Mouse (Mus musculus) spleen, adult 2 months (tissue): ENCODE measurements around the gene 5330417C22Rik. TPM values are rescaled to one million over a fixed set of nuclear protein-coding genes. Genes with fewer than 3 reads are reported as not detected.

Source experiments
- DNase-seq, 2 experiments: peaks; one replicate each; pipeline versions ENCODE4 v3.0.0 to v3.0.0-alpha.2; 2012 to 2021; ENCODE audit warnings: low spot score in 2 of 2, low read depth in 1 of 2
- H3K27ac ChIP-seq: fragments of 200-500 bp; 2 replicates; pipeline ENCODE4 v1.5.1; 2012; ENCODE audit warnings: low read length, inconsistent platforms; ENCODE audit not compliant: insufficient read depth
- H3K27me3 ChIP-seq: fragments of 200-500 bp; 2 replicates; pipeline ENCODE4 v1.6.1; 2012; ENCODE audit warnings: mild to moderate bottlenecking, moderate library complexity, low read length, inconsistent platforms; ENCODE audit not compliant: control insufficient read depth, insufficient read depth
- H3K36me3 ChIP-seq: fragments of 200-500 bp; 2 replicates; pipeline ENCODE4 v1.6.1; 2012; ENCODE audit warnings: mild to moderate bottlenecking, low read length, inconsistent platforms; ENCODE audit not compliant: control insufficient read depth, insufficient read depth
- H3K4me1 ChIP-seq: fragments of 200-500 bp; 2 replicates; pipeline ENCODE4 v1.6.1; 2011; ENCODE audit warnings: inconsistent platforms; ENCODE audit not compliant: control insufficient read depth, insufficient read depth, insufficient read length
- H3K4me3 ChIP-seq: fragments of 200-500 bp; 2 replicates; pipeline ENCODE4 v1.5.1; 2011; ENCODE audit warnings: mild to moderate bottlenecking, inconsistent platforms; ENCODE audit not compliant: insufficient read depth, insufficient read length; ENCODE audit errors: extremely low read depth
- CTCF ChIP-seq: fragments of 200-500 bp; IDR thresholded peaks from 2 replicates; pipeline ENCODE4 v1.5.1; 2011; ENCODE audit warnings: mild to moderate bottlenecking, inconsistent platforms; ENCODE audit not compliant: insufficient read depth, insufficient read length, insufficient replicate concordance; ENCODE audit errors: extremely low read depth
- POLR2A ChIP-seq: fragments of 200-500 bp; IDR thresholded peaks from 2 replicates; pipeline ENCODE4 v1.6.1; 2011; ENCODE audit warnings: low read depth, low read length, inconsistent platforms
- WGBS: fragments of 180-500 bp; shearing (Covaris S2); methylation state at CpG from one replicate; pipeline ENCODE4 v1.1.7; 2018; 5-methylcytosine and 5-hydroxymethylcytosine counted together
- polyA plus RNA-seq: library from polyadenylated mRNA; depleted of rRNA; stranded (reverse); fragments of >200 nt; gene quantifications from 2 replicates; pipeline ENCODE4 v1.2.3, GENCODE M21; 2012

The 5330417C22Rik gene
- polyA plus RNA-seq, 1 experiment, result 2.5 TPM

DNA sequence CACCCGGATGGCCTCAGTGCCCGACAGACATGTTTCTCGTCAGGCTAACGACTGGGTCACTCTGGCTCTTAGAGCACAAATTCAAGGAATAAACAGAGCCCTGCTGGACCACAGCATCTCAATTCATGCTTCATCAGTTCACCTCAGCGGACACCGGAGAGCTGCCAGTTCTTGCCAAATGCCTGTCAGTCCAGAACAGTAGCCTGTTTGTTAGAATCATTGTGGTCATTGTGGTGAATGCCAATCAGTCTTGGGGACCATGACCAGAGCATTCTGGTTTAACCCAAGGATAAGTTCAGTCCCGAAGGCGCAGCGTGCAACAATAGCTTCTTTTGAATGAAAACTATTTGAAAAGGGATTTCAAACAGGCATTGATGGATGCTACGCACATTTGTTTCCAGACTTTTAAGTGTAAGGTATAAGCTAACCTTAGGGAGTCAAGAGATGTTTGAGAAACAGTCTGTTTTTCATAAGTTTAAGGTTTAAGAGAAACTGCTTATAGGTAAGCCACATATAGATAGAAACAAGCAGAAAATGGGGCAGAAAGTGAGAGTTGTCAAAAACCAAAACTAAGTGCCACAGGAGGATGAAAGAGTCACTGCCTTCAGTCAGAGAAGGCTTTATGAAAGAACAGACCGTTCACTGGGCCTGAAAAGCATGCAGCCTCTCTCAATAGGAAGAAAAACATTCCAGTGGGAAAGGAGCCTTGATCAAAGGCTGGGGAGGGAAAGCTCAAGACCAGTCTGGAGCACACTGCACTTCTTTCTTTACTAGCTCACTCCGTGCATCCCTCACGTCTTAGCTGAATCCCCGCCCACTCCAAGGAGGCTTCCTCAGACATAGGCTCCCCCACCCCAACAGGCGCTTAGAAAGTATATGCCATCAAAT lies 31.9 kb upstream of the 5330417C22Rik start:
- no peak overlapping the region for H3K27ac ChIP-seq
- no peaks in the 10 kb centered on the region; the same call in 1 of the 2 replicates for H3K27me3 ChIP-seq
- no peak for TF ChIP-seq CTCF
- no peak for TF ChIP-seq POLR2A
- H3K36me3 ChIP-seq, result no peaks in the 10 kb centered on the region
- DNase-seq, result no peak
- 83% methylated on average over 15 of the region's 15 CpGs for WGBS
- H3K4me3 ChIP-seq, result no peak overlapping the region
- no peaks in the 10 kb centered on the region for H3K4me1 ChIP-seq

DNA sequence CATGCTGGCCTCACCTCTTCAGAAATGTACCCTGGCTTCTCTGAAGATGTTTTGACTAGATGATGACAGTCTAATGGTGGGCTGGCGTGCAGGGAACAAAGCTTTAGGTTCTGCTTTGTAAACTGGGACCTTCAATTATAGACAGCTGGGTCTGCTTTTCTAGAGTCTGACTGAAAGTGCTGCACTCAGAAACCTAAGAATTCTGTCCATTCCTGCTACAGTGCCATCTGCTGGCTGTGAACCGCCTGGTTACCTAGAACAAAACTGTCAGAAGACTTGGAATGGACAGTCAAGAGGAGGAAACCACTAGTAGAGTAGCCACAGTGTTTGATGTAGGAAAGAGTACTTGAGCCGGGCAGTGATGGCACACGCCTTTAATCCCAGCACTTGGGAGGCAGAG lies 27.0 kb upstream of the 5330417C22Rik start:
- WGBS, result 1% methylated on average over 4 of the region's 4 CpGs
- peaks cover 11% of the 10 kb centered on the region for H3K36me3 ChIP-seq
- TF ChIP-seq CTCF (peak; percentile 52; the same call in 1 of the 2 replicates), POLR2A (no peak; the same call in 1 of the 2 replicates)
- no peaks in the 10 kb centered on the region for H3K27me3 ChIP-seq
- H3K4me3 ChIP-seq, result peak overlapping the region; percentile 29; the same call in 1 of the 2 replicates
- peaks cover 2% of the 10 kb centered on the region; the same call in 1 of the 2 replicates for H3K4me1 ChIP-seq
- DNase-seq, result peak; percentile 64 to 80
- H3K27ac ChIP-seq, result peak overlapping the region; percentile 77

DNA sequence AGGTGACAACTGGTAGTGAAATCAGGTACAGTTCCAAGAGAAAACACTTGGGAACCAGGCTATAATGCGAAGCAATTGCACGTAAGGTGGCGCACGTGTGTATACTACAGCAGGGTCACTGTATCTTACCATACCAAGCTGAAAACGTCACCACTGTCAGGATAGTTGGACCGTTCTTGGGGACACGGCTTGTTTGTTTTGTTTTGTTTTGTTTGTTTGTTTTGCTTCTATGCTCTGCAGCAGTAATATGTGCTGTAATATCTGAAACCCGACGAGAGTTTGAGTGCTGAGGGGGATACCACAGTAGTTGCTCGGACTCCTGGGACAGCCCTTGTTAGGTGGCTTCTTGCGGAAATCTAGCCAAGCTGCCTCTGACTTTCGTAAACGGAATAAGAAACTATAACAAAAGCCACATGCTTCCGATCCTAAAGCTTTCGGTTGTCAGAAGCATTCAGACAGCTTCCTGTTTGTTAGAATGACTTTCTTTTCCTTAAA lies 26.5 kb upstream of the 5330417C22Rik start:
- DNase-seq, result peak; percentile 27 to 31

DNA sequence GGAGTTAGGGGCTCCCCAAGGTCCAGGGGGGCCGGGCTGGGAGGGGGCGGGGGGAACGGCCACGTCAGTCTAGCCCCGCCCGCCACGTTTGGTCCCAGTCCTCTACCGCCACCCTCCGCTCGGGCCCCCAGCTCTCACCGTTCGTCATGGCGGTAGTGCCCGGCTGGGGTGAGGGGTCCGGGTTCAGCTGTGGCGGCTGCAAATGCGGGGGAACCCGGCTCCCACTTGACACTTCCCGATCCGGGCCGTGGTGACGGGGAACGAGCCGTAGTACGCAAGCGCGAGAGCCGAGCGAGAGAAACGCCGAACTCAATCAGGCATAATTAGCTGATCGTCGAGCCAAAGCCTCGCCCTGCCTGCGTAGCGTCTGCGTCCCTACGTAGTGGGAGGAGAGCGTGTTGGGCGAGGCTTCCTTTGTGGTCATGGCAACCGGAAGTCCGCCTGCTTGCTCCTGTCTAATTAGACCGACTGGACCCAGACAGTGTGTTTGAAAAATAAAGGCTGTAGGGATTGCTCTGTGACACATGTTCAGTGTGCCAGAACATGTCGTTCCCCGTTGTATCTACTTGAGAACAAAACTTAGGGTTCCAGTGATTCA lies 25.9 kb upstream of the 5330417C22Rik start, which contains the start of gene Tmem167b:
Tmem167b (minus strand) TSS at position 334 of the 598 bp plus-strand sequence.
- Histone ChIP-seq H3K27me3 (no peaks in the 10 kb centered on the region), H3K27ac (peak within 1 kb of the TSS; percentile 89), H3K4me3 (peak within 1 kb of the TSS; percentile 85), H3K36me3 (peaks cover 16% of the 10 kb centered on the region), H3K4me1 (peaks cover 2% of the 10 kb centered on the region; the same call in 1 of the 2 replicates)
- DNase-seq, result peak; percentile 96 to 97
- TF ChIP-seq POLR2A (peak; percentile 52), CTCF (peak; percentile 9; the same call in 1 of the 2 replicates)
- WGBS, result under 1% methylated on average over 44 of the region's 45 CpGs

More for the DNA sequence above, 26.5 kb upstream of the 5330417C22Rik start:
- peak overlapping the region; percentile 77 for H3K27ac ChIP-seq
- H3K27me3 ChIP-seq, result no peaks in the 10 kb centered on the region
- WGBS, result under 1% methylated on average over 15 of the region's 15 CpGs
- peaks cover 15% of the 10 kb centered on the region for H3K36me3 ChIP-seq
- H3K4me3 ChIP-seq, result peak overlapping the region; percentile 29
- no peak for TF ChIP-seq CTCF
- no peak for TF ChIP-seq POLR2A
- H3K4me1 ChIP-seq, result peaks cover 2% of the 10 kb centered on the region; the same call in 1 of the 2 replicates

DNA sequence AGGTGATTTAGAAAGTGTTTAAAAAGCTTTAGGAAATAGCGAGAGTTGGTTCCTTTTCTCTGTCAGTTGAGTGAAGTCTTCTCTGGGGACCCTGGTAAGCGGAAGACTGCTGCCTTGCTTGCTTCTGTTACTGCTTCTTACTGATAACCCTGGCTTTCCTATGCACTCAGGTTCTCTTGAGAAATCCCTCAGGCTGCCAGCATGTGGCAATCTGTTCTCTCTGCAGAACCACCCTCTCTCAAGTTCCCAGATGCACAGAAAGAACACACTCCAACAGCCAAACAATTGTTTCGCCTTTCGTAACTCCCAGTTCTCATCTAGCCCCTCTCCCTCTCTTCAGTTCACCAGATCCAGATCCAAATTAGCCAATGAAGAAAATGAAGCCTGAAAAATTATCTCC lies 21.6 kb upstream of the 5330417C22Rik start:
- no peak for TF ChIP-seq POLR2A
- no peaks in the 10 kb centered on the region for H3K27me3 ChIP-seq
- no peak overlapping the region for H3K27ac ChIP-seq
- 90% methylated on average over 4 of the region's 4 CpGs for WGBS
- no peak overlapping the region for H3K4me3 ChIP-seq
- peaks cover 2% of the 10 kb centered on the region; the same call in 1 of the 2 replicates for H3K4me1 ChIP-seq
- DNase-seq, result no peak
- H3K36me3 ChIP-seq, result peaks cover 18% of the 10 kb centered on the region

DNA sequence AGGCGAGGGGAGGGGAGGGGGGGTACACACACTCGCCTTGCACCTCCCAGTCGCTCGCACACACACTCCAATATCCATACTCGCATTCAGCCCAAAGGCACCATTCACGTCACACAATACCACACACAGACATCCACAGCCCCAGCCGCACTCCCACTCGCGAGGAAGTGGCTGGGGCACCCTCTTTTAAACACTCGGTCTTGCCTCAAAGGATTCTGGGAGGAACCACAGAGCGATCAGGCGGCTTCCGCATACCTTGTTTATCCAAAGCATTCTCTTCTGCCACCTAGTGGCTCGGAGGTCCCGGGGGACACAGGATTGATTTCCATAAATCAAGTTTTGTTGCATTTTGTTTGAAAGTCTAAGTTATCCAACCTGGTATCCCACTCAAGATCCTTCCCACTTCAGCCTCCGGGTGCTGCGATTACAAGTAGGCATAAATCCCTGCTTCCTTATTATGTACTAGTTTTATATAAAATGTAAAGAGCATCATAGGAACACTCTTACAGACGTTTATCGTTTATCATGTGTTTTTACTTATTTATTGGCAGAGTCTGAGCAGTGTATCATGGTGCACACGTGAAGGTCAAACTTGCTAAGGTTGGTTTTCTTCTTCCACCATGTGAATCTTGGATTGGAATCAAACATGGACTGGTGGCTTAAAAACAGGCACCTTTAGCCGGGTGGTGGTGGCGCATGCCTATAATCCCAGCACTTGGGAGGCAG lies 18.4 kb upstream of the 5330417C22Rik start:
- Histone ChIP-seq H3K4me1 (no peaks in the 10 kb centered on the region), H3K27me3 (no peaks in the 10 kb centered on the region), H3K4me3 (peak overlapping the region; percentile 61), H3K36me3 (peaks cover 14% of the 10 kb centered on the region), H3K27ac (peak overlapping the region; percentile 54)
- DNase-seq, result peak; percentile 92 to 93
- 17% methylated on average over 22 of the region's 22 CpGs for WGBS
- TF ChIP-seq POLR2A, result peak; percentile 100
- TF ChIP-seq CTCF, result peak; percentile 47; the same call in 1 of the 2 replicates
